Mouse (Mus musculus) hindbrain, embryonic 12.5 days (tissue): ENCODE measurements around the gene Acacb. TPM values are rescaled to one million over a fixed set of nuclear protein-coding genes. Genes with fewer than 3 reads are reported as not detected.

Source experiments
- ATAC-seq: fragments of 200-750 bp; cut with Nextera tagmentation; 2 replicates; pipeline ENCODE4 v1.8.0; 2017; ENCODE audit warnings: moderate TSS enrichment; ENCODE audit not compliant: low FRiP score
- H3K27ac ChIP-seq: fragments of 300-500 bp; sonication (generic); 2 replicates; pipeline ENCODE4 v1.5.1; 2016; ENCODE audit warnings: mild to moderate bottlenecking
- H3K27me3 ChIP-seq: fragments of 300-500 bp; sonication (generic); 2 replicates; pipeline ENCODE4 v1.6.1; 2016; ENCODE audit warnings: mild to moderate bottlenecking
- H3K36me3 ChIP-seq: fragments of 300-500 bp; sonication (generic); 2 replicates; pipeline ENCODE4 v1.6.1; 2016; ENCODE audit warnings: mild to moderate bottlenecking
- H3K4me1 ChIP-seq: fragments of 300-500 bp; sonication (generic); 2 replicates; pipeline ENCODE4 v1.6.1; 2016
- H3K4me2 ChIP-seq: fragments of 300-500 bp; sonication (generic); replicated peaks from 2 replicates; pipeline ENCODE4 v1.6.1; 2016; ENCODE audit warnings: mild to moderate bottlenecking
- H3K4me3 ChIP-seq: fragments of 300-500 bp; sonication (generic); 2 replicates; pipeline ENCODE4 v1.5.1; 2016; ENCODE audit warnings: mild to moderate bottlenecking
- H3K9ac ChIP-seq: fragments of 300-500 bp; sonication (generic); 2 replicates; pipeline ENCODE4 v1.6.1; 2016; ENCODE audit warnings: mild to moderate bottlenecking, moderate library complexity
- H3K9me3 ChIP-seq: fragments of 300-500 bp; sonication (generic); replicated peaks from 2 replicates; pipeline ENCODE4 v1.6.1; 2016; ENCODE audit warnings: mild to moderate bottlenecking
- WGBS: fragments of 180-500 bp; shearing (Covaris S2); methylation state at CpG from one replicate; pipeline ENCODE4 v1.1.7; 2016; 5-methylcytosine and 5-hydroxymethylcytosine counted together
- polyA plus RNA-seq: library from polyadenylated mRNA; unstranded; fragments of >200 nt; fragmentation: Nextera tagmentation; extraction: Ambion mirVana; gene quantifications from 2 replicates; pipeline ENCODE4 v1.2.1, GENCODE M21; 2016

The Acacb gene
- polyA plus RNA-seq, 1 experiment from 2014 or later, result 2.4 TPM

DNA sequence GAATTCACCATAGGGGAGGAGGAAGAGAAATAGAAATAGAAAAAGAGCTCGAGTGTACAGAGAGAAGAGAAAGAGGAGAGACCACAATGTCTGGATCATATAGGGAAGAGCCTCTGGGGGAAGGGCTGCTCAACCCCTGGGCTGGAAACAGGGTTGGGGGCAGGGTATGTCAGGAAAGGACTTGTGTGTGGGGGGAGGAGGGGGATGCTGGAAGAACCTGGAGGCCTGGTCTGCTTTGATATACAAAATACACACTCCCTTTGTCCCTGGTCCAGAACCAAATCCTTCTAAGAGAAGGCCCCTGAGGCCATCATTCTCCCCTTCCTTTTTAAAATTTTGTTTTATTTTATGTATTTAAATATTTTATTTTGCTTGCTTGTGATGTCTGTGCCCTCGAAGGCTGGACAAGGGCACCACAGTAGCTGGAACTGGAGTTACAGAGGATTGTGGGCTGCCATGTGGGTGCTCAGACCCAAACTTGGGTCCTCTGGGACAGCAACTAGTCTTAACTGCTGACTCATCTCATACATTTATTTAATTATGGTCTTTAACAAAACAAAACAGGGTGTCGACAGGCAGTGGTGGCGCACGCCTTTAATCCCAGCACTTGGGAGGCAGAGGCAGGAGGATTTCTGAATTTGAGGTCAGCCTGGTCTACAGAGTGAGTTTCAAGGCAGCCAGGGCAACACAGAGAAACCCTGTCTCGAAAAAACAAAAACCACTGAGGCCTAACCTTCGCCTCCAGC is 19.7 kb upstream of the Acacb start:
- Histone ChIP-seq H3K9ac (no peak overlapping the region; the same call in 1 of the 2 replicates), H3K4me1 (peaks cover 8% of the 10 kb centered on the region), H3K27me3 (no peaks in the 10 kb centered on the region), H3K27ac (peak overlapping the region; percentile 76; the same call in 1 of the 2 replicates), H3K4me3 (0 out of 2 replicates have a peak overlapping the region, but pooled peaks have one; percentile 59), H3K9me3 (no peaks in the 10 kb centered on the region), H3K4me2 (peak overlapping the region; percentile 90), H3K36me3 (peaks cover 42% of the 10 kb centered on the region)
- 84% methylated on average over 7 of the region's 7 CpGs for WGBS
- no peak for ATAC-seq

DNA sequence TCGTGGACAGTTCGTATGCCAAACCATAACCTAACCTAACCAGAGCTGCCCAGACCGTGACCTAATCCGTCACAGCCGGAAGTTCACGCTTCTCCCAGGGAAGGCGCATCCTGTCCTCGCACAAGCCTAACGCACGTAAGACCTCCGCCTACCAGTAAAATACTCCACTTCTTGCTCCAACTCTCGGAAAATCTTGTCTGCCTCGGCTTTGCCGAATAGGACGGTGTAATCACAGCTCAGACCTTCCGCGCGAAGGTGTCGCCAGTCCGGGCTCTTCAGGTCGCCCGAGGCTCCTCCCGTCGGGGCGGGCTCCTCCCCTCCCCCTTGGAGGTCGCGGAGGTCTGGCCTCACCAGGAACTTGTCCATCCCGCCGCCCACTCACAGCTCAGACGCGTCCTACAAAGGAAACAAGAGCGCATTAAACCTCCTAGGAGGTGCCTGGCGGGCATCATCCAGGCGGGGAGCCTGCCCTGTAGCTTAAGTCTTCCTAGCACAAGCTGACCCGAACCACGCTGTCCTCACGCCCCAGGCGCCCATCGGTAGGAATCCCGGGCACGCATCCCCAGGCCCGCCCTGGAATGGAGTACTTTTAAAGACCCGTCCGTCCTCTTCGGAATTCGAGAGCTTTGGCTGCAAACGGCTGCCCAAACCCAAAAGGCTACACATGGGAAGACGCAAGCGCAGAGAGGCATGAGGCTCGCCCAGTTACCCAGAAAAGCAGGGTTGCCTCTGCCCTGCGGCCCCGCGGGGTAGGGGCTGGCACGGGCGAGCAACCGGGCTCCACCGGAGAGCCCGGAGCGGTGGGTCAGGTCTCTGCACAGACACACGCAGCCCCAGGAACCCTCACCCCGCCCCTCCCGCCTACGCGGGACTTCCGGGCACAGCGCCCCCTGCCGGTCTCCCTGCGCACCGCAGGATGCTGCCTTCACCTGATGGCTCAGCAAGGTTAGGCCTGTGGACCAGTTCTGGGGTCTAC is 18.7 kb upstream of the Acacb start, which contains the start of gene Alkbh2:
Gene Alkbh2 (minus strand): TSS at position 845 of the 976 bp plus-strand sequence.
- no peaks in the 10 kb centered on the region for H3K9me3 ChIP-seq
- peak within 1 kb of the TSS; percentile 76 for H3K27ac ChIP-seq
- H3K4me1 ChIP-seq, result peaks cover 17% of the 10 kb centered on the region
- peak within 1 kb of the TSS; percentile 90 for H3K4me2 ChIP-seq
- peaks cover 32% of the 10 kb centered on the region for H3K36me3 ChIP-seq
- WGBS, result 1% methylated on average over 69 of the region's 69 CpGs
- H3K4me3 ChIP-seq, result peak within 1 kb of the TSS; percentile 59
- H3K9ac ChIP-seq, result peak within 1 kb of the TSS; percentile 75
- H3K27me3 ChIP-seq, result no peaks in the 10 kb centered on the region
- ATAC-seq, result peak; percentile 38

DNA sequence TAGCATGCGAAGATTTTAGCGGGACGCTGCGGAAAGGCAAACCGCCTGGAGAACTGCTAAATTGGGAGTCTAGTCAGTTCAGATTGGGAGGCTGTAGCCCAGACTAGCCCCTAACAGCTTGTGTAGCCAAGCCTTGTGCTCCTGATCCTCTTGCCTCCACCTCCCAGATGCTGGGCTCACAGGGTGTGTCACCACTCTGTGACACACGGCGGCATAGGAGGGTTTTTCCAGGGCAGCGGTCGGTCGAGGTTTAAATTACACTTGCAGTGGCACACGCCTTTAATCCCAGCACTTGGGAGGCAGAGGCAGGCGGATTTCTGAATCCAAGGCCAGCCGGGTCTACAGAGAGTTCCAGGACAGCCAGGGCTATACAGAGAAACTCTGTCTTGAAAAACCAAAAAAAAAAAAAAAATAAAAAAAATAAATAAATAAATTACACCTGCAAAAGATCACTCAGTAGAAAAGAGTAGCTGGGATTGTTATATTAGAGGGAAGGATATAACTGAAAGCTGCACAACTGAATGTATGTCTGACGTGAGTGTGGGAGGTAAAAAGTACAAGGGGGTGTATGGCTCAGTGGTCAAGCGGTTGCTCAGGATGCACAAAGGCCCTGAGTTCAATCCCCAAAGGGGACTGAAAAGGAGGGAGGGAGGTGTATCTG is 16.7 kb upstream of the Acacb start:
- Histone ChIP-seq H3K27me3 (no peaks in the 10 kb centered on the region), H3K4me2 (peak overlapping the region; percentile 97), H3K9me3 (no peaks in the 10 kb centered on the region), H3K4me3 (peak overlapping the region; percentile 77), H3K27ac (no peak overlapping the region), H3K36me3 (peaks cover 11% of the 10 kb centered on the region; the same call in 1 of the 2 replicates), H3K9ac (no peak overlapping the region), H3K4me1 (peaks cover 19% of the 10 kb centered on the region)
- no peak for ATAC-seq
- WGBS, result 81% methylated on average over 15 of the region's 15 CpGs

- WGBS, result under 1% methylated on average over 29 of the region's 29 CpGs
Observed at GRCm38 (mm10) chr5:114130211-114130605, 16.1 kb upstream of the Acacb start, which contains the start of gene Ung. Gene Ung (plus strand): TSS chr5:114130386.

DNA sequence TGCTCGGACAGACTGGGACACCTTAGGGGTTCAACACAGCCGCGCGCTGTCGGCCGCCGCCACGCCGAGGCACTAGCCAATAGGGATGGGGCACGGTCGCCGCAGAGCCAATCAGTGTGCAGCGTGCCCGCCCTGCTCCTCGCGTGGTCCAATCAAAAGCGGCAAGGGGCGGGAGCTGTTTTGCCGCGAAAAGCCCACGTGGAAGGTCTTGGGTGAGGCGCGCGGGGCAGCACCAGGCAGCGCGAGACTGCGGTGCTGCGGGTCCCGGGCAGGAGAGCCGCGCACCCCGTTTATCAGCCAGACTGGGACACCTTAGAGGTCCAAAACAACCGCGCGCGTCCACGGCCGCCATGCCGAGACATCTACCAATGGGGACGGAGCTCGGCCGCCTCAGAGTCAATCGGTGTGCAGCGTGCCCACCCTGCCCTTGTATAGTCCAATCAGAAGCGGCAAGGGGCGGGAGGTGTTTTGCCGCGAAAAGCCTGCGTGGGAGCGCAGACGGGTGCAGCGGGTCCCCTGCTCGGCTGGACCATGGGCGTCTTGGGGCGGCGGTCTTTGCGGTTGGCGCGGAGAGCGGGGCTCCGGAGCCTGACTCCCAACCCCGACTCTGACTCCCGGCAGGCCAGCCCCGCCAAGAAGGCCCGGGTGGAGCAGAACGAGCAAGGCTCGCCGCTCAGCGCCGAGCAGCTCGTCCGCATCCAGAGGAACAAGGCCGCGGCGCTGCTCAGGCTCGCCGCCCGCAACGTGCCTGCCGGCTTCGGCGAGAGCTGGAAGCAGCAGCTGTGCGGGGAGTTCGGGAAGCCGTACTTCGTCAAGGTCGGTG is 15.4 kb upstream of the Acacb start:
- no peaks in the 10 kb centered on the region for H3K9me3 ChIP-seq
- peaks cover 19% of the 10 kb centered on the region for H3K4me1 ChIP-seq
- peak; percentile 99 for ATAC-seq
- H3K27ac ChIP-seq, result peak overlapping the region; percentile 35; the same call in 1 of the 2 replicates
- 0 out of 2 replicates have a peak, but pooled peaks cover 2% of the 10 kb centered on the region for H3K36me3 ChIP-seq
- H3K4me3 ChIP-seq, result peak overlapping the region; percentile 77
- H3K27me3 ChIP-seq, result no peaks in the 10 kb centered on the region
- under 1% methylated on average over 87 of the region's 87 CpGs for whole genome bisulfite sequencing
- H3K4me2 ChIP-seq, result peak overlapping the region; percentile 97
- peak overlapping the region; percentile 62 for H3K9ac ChIP-seq

More at GRCm38 (mm10) chr5:114130211-114130605, 16.1 kb upstream of the Acacb start, which contains the start of gene Ung:
- peak within 1 kb of the TSS; percentile 97 for H3K4me2 ChIP-seq
- peak; percentile 62 for ATAC-seq
- no peaks in the 10 kb centered on the region for H3K9me3 ChIP-seq
- H3K27ac ChIP-seq, result peak within 1 kb of the TSS; percentile 35; the same call in 1 of the 2 replicates
- H3K9ac ChIP-seq, result peak within 1 kb of the TSS; percentile 62
- H3K36me3 ChIP-seq, result 0 out of 2 replicates have a peak, but pooled peaks cover 6% of the 10 kb centered on the region
- peaks cover 19% of the 10 kb centered on the region for H3K4me1 ChIP-seq
- peak within 1 kb of the TSS; percentile 77 for H3K4me3 ChIP-seq
- H3K27me3 ChIP-seq, result no peaks in the 10 kb centered on the region

DNA sequence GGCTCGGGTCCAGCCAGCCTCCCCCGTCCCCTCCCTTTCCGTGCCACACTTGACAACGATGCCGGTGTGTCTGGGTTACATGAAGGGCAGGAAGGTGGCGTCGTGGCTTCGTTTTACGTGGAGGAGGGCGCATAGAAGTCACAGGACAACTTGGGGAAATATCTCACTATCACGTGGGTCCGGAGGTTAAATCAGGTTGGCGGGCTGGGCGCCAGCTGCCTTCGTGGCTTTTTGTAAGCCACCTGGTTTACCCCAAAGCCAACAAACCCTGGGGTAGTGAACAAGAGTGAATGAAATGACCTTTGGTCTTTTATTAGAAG is 14.9 kb upstream of the Acacb start:
- Histone ChIP-seq H3K9ac (peak overlapping the region; percentile 62), H3K36me3 (0 out of 2 replicates have a peak, but pooled peaks cover 2% of the 10 kb centered on the region), H3K9me3 (no peaks in the 10 kb centered on the region), H3K4me2 (peak overlapping the region; percentile 97), H3K27me3 (no peaks in the 10 kb centered on the region), H3K4me1 (peaks cover 19% of the 10 kb centered on the region), H3K27ac (peak overlapping the region; percentile 35; the same call in 1 of the 2 replicates), H3K4me3 (peak overlapping the region; percentile 77)
- no peak for ATAC-seq
- WGBS, result under 1% methylated on average over 15 of the region's 15 CpGs

DNA sequence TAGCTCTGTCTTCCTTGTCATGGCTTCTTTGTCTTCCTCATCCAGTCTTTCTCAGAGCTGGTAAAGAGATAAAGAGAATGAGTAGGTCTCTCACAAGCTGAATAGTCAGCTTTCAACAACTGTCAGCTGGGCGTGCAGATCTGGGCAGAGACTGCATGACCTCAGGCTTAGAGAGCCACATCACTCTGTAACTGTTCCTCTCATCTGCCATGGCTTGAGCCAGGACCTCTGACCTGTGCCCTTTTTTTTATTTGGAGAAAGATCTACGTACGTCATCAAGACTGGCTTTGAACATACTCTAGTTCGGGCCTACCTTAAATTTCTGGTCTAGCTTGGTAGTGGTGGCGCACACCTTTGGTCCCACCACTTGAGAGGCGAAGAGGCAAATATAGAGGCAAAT is 13.5 kb upstream of the Acacb start:
- peaks cover 18% of the 10 kb centered on the region for H3K4me1 ChIP-seq
- ATAC-seq, result no peak
- H3K4me3 ChIP-seq, result no peak overlapping the region
- WGBS, result 76% methylated on average over 6 of the region's 6 CpGs
- H3K27me3 ChIP-seq, result no peaks in the 10 kb centered on the region
- 0 out of 2 replicates have a peak overlapping the region, but pooled peaks have one; percentile 4 for H3K9ac ChIP-seq
- 0 out of 2 replicates have a peak, but pooled peaks cover 2% of the 10 kb centered on the region for H3K36me3 ChIP-seq
- no peak overlapping the region for H3K4me2 ChIP-seq
- H3K27ac ChIP-seq, result no peak overlapping the region
- H3K9me3 ChIP-seq, result no peaks in the 10 kb centered on the region

GRCm38 (mm10) chr5:114134091-114134534 is 12.2 kb upstream of the Acacb start:
- ATAC-seq, result no peak
- 0 out of 2 replicates have a peak, but pooled peaks cover 2% of the 10 kb centered on the region for H3K36me3 ChIP-seq
- H3K4me2 ChIP-seq, result no peak overlapping the region
- no peak overlapping the region for H3K9ac ChIP-seq
- WGBS, result 67% methylated on average over 6 of the region's 6 CpGs
- no peaks in the 10 kb centered on the region for H3K27me3 ChIP-seq
- peaks cover 30% of the 10 kb centered on the region for H3K4me1 ChIP-seq
- H3K9me3 ChIP-seq, result no peaks in the 10 kb centered on the region
- no peak overlapping the region for H3K4me3 ChIP-seq
- no peak overlapping the region for H3K27ac ChIP-seq

DNA sequence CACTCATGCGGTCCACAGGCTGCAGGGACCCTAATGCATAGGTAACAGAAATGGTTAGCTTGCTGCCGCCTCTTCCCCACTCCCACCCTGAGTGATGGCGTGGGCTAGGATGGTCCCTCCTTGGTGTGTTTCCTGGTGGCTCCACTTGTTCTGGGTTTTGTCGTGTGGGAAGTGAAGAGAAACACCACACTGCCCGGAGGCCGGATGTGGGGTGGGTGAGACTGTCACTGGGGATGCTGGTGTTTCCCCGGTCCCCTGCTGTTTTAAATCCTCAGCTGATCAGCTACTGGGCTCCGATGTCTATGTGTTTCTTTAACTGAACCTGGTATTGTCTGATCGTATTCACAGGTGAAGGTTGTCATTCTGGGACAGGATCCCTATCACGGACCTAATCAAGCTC is 10.8 kb upstream of the Acacb start:
- ATAC-seq, result no peak
- Histone ChIP-seq H3K27ac (no peak overlapping the region), H3K4me1 (peaks cover 38% of the 10 kb centered on the region), H3K27me3 (no peaks in the 10 kb centered on the region), H3K9ac (no peak overlapping the region), H3K36me3 (0 out of 2 replicates have a peak, but pooled peaks cover 2% of the 10 kb centered on the region), H3K9me3 (no peaks in the 10 kb centered on the region), H3K4me2 (no peak overlapping the region), H3K4me3 (no peak overlapping the region)
- WGBS, result 92% methylated on average over 10 of the region's 10 CpGs

DNA sequence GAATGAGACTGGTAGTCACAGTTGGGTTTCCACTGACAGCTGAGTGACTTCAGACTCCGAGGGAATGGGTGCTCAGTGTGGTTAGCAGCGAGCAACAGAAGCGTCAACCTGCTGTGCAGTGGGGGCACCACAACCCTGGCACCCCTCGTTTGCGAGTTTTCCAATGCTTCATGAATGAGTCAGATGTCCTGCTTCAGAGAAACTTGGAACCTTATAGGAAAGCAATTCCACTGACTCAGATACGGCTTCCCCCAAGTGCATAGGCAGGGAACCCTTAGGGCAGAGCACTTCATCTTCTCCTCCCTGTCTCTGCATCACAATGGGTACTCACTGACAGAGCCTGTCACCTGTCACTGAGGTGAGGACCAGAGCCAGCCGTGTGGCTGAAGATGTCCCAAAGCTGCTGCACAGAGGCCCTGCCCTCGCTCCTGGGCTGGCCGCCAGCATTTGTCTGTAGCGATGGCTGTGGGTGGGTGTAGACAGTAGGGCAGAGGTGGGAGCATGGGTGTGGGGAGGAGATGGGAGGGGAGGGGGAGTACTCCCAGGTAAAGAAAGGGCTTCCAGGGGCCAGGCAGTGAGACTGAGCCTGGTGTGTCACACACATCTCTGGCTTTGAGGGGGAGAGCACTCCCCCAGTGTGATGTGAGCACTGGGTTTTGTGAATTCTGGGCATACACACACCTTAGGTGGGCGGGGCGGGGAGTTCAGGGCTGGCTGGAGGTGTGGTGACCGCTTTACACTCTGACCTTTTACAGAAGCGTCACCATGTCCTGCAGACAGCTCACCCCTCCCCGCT is 8.7 kb upstream of the Acacb start:
- H3K36me3 ChIP-seq, result 0 out of 2 replicates have a peak, but pooled peaks cover 2% of the 10 kb centered on the region
- H3K9me3 ChIP-seq, result no peaks in the 10 kb centered on the region
- no peaks in the 10 kb centered on the region for H3K27me3 ChIP-seq
- H3K27ac ChIP-seq, result no peak overlapping the region
- 87% methylated on average over 15 of the region's 15 CpGs for WGBS
- ATAC-seq, result 0 out of 2 replicates have a peak, but pooled peaks have one; percentile 37
- no peak overlapping the region for H3K4me2 ChIP-seq
- peaks cover 23% of the 10 kb centered on the region for H3K4me1 ChIP-seq
- no peak overlapping the region for H3K4me3 ChIP-seq
- H3K9ac ChIP-seq, result no peak overlapping the region
